Mouse (Mus musculus): ENCODE results near the gene Ndufs2. TPM values are rescaled to one million over a fixed set of nuclear protein-coding genes. Genes with fewer than 3 reads are reported as not detected.

Gene Ndufs2
- total RNA-seq, 2 experiments from 2014 or later, result 183 to 186 TPM

Other genes starting within 250 kb of the Ndufs2 start
- not detected for gene Fcgr4, start 232.5 kb downstream of the Ndufs2 start, total RNA-seq (2021)
- 1 to 10 TPM; 6.7 to 7.0 TPM for gene Fcgr3, start 186.5 kb downstream of the Ndufs2 start, total RNA-seq (2021)
- gene Cfap126, start 137.5 kb downstream of the Ndufs2 start, total RNA-seq (2021), result 1 to 10 TPM in 1 of 2 experiments, under 1 TPM in 1; 0.91 to 1.6 TPM
- 100 to 1,000 TPM; 200 to 212 TPM for gene Sdhc, start 100.8 kb downstream of the Ndufs2 start, total RNA-seq (2021)
- gene Mpz, start 100.7 kb downstream of the Ndufs2 start, total RNA-seq (2021), result not detected
- 10 to 100 TPM in 1 of 2 experiments, 1 to 10 TPM in 1; 9.0 to 11.3 TPM for gene Pcp4l1, start 55.1 kb downstream of the Ndufs2 start, total RNA-seq (2021)
- not detected for gene Nr1i3, start 37.4 kb downstream of the Ndufs2 start, total RNA-seq (2021)
- 10 to 100 TPM; 50.7 to 56.9 TPM for gene Tomm40l, start 28.9 kb downstream of the Ndufs2 start, total RNA-seq (2021)
- gene Apoa2, start 26.3 kb downstream of the Ndufs2 start, total RNA-seq (2021), result 1 to 10 TPM; 2.6 to 3.0 TPM
- 1 to 10 TPM; 7.1 to 8.0 TPM for gene Fcer1g, start 17.0 kb downstream of the Ndufs2 start, total RNA-seq (2021)
- 1 to 10 TPM; 4.2 to 5.3 TPM for gene Adamts4, start 967 bp downstream of the Ndufs2 start, total RNA-seq (2021)
- 10 to 100 TPM; 74.2 to 87.8 TPM for gene B4galt3, start 18.9 kb upstream of the Ndufs2 start, total RNA-seq (2021)
- gene Ppox, start 29.8 kb upstream of the Ndufs2 start, total RNA-seq (2021), result 10 to 100 TPM; 19.6 to 25.4 TPM
- gene Usp21, start 36.6 kb upstream of the Ndufs2 start, total RNA-seq (2021), result 10 to 100 TPM; 60.4 to 66.4 TPM
- 10 to 100 TPM; 91.2 to 93.4 TPM for gene Ufc1, start 43.6 kb upstream of the Ndufs2 start, total RNA-seq (2021)
- gene Dedd, start 77.8 kb upstream of the Ndufs2 start, total RNA-seq (2021), result 10 to 100 TPM; 38.4 to 45.9 TPM
- gene Nit1, start 94.3 kb upstream of the Ndufs2 start, total RNA-seq (2021), result 10 to 100 TPM; 35.3 to 36.8 TPM
- 100 to 1,000 TPM; 112 to 125 TPM for gene Pfdn2, start 94.3 kb upstream of the Ndufs2 start, total RNA-seq (2021)
- 1 to 10 TPM; 4.4 to 4.8 TPM for gene Klhdc9, start 109.4 kb upstream of the Ndufs2 start, total RNA-seq (2021)
- gene Nectin4, start 118.7 kb upstream of the Ndufs2 start, total RNA-seq (2021), result 1 to 10 TPM in 1 of 2 experiments, under 1 TPM in 1; 0.88 to 1.2 TPM
- gene Arhgap30, start 137.6 kb upstream of the Ndufs2 start, total RNA-seq (2021), result 1 to 10 TPM in 1 of 2 experiments, under 1 TPM in 1; 0.98 to 1.6 TPM
- gene Usf1, start 159.9 kb upstream of the Ndufs2 start, total RNA-seq (2021), result 100 to 1,000 TPM; 130 to 141 TPM
- 1 to 10 TPM; 2.9 to 5.8 TPM for gene Tstd1, start 167.5 kb upstream of the Ndufs2 start, total RNA-seq (2021)
- 1 to 10 TPM; 4.9 to 6.2 TPM for gene F11r, start 186.1 kb upstream of the Ndufs2 start, total RNA-seq (2021)

Measured in left cerebral cortex, postnatal 4 days (tissue).